Mouse (Mus musculus): ENCODE data around the gene Ddc. TPM values are rescaled to one million over a fixed set of nuclear protein-coding genes. Genes with fewer than 3 reads are reported as not detected.
A peak's percentile ranks its signal among the peaks of the same experiment; 100 is the strongest.

Gene Ddc
- polyA plus RNA-seq, 1 experiment: 0.78 TPM

DNA sequence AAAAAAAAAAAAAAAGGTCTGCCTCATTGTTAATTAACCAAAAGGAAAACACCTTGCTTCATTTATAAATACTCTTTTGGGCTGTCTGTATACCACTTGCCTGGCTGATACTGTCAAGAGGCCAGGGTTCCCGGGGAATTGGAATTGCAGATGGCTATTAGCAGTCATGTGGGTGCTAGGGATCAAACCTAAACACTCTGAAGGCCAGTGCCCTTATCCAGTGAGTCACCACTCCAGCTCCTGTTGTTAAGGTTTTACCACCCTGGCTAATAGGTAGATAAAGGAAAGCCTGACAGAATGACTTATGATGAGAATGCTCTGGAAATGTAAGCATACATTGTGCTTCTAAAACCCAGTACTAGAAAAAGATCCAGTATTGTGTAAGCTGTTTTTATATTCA is 103.3 kb downstream of the Ddc start:
- Histone ChIP-seq H3K27ac (ENCODE audit: control insufficient read depth, insufficient read depth, low read length) (no peak overlapping the region), H3K4me3 (ENCODE audit: control insufficient read depth, insufficient read depth, low read length) (no peak overlapping the region), H3K4me1 (replicated peaks; ENCODE audit: control insufficient read depth, insufficient read depth, low read length) (no peaks in the 10 kb centered on the region), H3K27me3 (ENCODE audit: control insufficient read depth, insufficient read depth, low read length) (no peaks in the 10 kb centered on the region), H3K36me3 (ENCODE audit: control insufficient read depth, insufficient read depth, low read length) (no peaks in the 10 kb centered on the region; the same call in 1 of the 2 replicates)
- DNase-seq: no peak
- 100% methylated on average over 1 of the region's 1 CpGs for WGBS
- TF ChIP-seq POLR2A (IDR thresholded peaks at IDR 0.05; ENCODE audit: control insufficient read depth, extremely low read depth, insufficient read depth, low read length, poor library complexity) (no peak), CTCF (IDR thresholded peaks at IDR 0.05; ENCODE audit: borderline replicate concordance, control insufficient read depth, extremely low read depth, insufficient read depth, low read length, poor library complexity) (no peak)

DNA sequence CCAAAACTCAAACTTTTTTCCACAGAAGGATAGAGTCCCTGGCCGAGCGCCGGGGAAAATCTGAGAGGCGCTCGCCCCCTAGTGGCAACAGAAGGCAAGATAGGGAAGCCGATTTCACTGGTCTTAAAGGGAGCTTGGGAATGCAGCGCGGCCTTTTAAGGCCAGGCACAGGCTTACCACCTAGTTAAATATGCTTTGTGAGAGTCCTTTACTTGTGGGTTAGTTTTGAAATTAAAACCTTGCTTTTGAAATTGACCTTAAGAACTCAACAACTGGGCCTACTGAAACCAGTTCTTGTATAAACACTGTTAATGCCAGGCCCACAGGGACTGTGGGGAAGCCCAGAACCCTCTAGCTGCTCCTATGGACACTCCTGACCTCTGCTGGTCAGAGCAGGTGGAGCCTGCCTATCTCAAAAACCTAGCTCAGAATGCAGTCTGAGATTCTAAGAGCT is 109.4 kb downstream of the Ddc start:
- Histone ChIP-seq H3K27me3 (ENCODE audit: control insufficient read depth, insufficient read depth, low read length) (no peaks in the 10 kb centered on the region), H3K4me3 (ENCODE audit: control insufficient read depth, insufficient read depth, low read length) (no peak overlapping the region), H3K27ac (ENCODE audit: control insufficient read depth, insufficient read depth, low read length) (no peak overlapping the region), H3K36me3 (ENCODE audit: control insufficient read depth, insufficient read depth, low read length) (no peaks in the 10 kb centered on the region), H3K4me1 (replicated peaks; ENCODE audit: control insufficient read depth, insufficient read depth, low read length) (no peaks in the 10 kb centered on the region)
- TF ChIP-seq POLR2A (IDR thresholded peaks at IDR 0.05; ENCODE audit: control insufficient read depth, extremely low read depth, insufficient read depth, low read length, poor library complexity): no peak
- TF ChIP-seq CTCF (IDR thresholded peaks at IDR 0.05; ENCODE audit: borderline replicate concordance, control insufficient read depth, extremely low read depth, insufficient read depth, low read length, poor library complexity): peak; percentile 80; the same call in 1 of the 2 replicates
- peak; percentile 77 for DNase-seq
- WGBS: 2% methylated on average over 8 of the region's 8 CpGs

DNA sequence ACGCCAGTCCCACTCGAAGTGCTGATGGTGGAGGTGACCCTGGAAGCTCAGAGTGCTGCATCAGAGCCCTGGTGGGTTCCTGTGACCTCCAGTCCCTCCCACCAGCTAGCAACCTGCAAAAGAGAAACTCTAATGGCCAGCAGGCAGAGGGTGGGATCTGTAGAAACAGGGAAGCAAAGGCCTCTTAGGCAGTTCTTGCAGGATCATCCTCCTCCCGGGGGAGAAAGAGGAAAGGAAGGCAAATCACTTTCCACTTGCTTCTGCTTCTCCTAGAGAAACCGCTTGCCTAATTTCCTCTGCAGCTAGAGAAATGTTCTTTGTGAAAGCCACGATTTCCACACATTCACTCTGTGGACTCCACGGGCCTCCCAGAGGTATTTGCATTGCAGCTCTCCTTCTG is 112.5 kb downstream of the Ddc start:
- DNase-seq: no peak
- WGBS: 54% methylated on average over 6 of the region's 6 CpGs
- no peak overlapping the region for H3K4me3 ChIP-seq (ENCODE audit: control insufficient read depth, insufficient read depth, low read length)
- H3K4me1 ChIP-seq (replicated peaks; ENCODE audit: control insufficient read depth, insufficient read depth, low read length): no peaks in the 10 kb centered on the region
- no peaks in the 10 kb centered on the region for H3K36me3 ChIP-seq (ENCODE audit: control insufficient read depth, insufficient read depth, low read length)
- no peak overlapping the region for H3K27ac ChIP-seq (ENCODE audit: control insufficient read depth, insufficient read depth, low read length)
- TF ChIP-seq CTCF (IDR thresholded peaks at IDR 0.05; ENCODE audit: borderline replicate concordance, control insufficient read depth, extremely low read depth, insufficient read depth, low read length, poor library complexity): no peak
- TF ChIP-seq POLR2A (IDR thresholded peaks at IDR 0.05; ENCODE audit: control insufficient read depth, extremely low read depth, insufficient read depth, low read length, poor library complexity): no peak
- no peaks in the 10 kb centered on the region for H3K27me3 ChIP-seq (ENCODE audit: control insufficient read depth, insufficient read depth, low read length)

DNA sequence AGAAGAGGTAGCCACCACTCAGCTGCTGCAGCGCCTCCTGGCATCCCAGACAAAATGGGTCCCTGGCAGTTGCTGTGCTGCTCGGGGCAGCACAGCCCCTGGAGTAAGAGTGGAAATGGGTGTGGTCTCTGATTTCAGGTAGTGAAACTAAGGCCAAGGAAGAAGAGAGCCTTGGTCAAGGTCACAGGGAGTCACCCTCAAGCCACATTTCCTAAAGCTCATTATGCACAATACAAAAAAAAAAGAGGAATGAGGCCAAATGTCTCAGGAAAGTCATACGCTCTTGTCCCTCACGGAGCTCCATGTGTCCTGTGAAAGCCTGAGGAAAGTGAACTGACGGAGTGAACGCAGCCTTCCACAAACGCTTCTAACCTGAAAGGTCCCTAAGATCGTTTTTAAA is 116.2 kb downstream of the Ddc start:
- Histone ChIP-seq H3K4me1 (replicated peaks; ENCODE audit: control insufficient read depth, insufficient read depth, low read length) (no peaks in the 10 kb centered on the region), H3K36me3 (ENCODE audit: control insufficient read depth, insufficient read depth, low read length) (no peaks in the 10 kb centered on the region), H3K27me3 (ENCODE audit: control insufficient read depth, insufficient read depth, low read length) (no peaks in the 10 kb centered on the region), H3K27ac (ENCODE audit: control insufficient read depth, insufficient read depth, low read length) (no peak overlapping the region), H3K4me3 (ENCODE audit: control insufficient read depth, insufficient read depth, low read length) (no peak overlapping the region)
- WGBS: 88% methylated on average over 8 of the region's 8 CpGs
- DNase-seq: no peak
- TF ChIP-seq CTCF (IDR thresholded peaks at IDR 0.05; ENCODE audit: borderline replicate concordance, control insufficient read depth, extremely low read depth, insufficient read depth, low read length, poor library complexity) (no peak), POLR2A (IDR thresholded peaks at IDR 0.05; ENCODE audit: control insufficient read depth, extremely low read depth, insufficient read depth, low read length, poor library complexity) (no peak)

DNA sequence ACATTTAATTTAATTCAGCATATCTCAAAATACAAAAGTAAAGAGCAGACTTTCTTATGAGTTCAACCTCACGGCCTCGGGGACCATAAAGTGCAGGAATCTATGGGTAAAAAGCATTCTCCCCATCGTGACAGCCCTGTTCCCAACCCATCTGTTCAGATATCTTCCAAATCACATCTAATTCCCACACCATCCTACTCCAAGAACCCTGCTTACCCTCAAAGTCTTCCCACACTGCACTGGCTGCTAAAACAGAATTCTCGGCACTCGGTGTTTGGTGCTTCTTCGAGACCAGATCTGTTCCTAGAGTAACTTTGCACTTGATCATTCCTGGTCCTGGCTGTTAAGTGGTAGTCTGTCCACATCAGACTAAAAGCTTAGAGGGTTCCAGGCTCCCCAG is 119.6 kb downstream of the Ddc start:
- Histone ChIP-seq H3K4me1 (replicated peaks; ENCODE audit: control insufficient read depth, insufficient read depth, low read length) (no peaks in the 10 kb centered on the region), H3K4me3 (ENCODE audit: control insufficient read depth, insufficient read depth, low read length) (no peak overlapping the region), H3K27ac (ENCODE audit: control insufficient read depth, insufficient read depth, low read length) (no peak overlapping the region), H3K27me3 (ENCODE audit: control insufficient read depth, insufficient read depth, low read length) (no peaks in the 10 kb centered on the region), H3K36me3 (ENCODE audit: control insufficient read depth, insufficient read depth, low read length) (peaks cover 2% of the 10 kb centered on the region; the same call in 1 of the 2 replicates)
- WGBS: 97% methylated on average over 6 of the region's 6 CpGs
- no peak for DNase-seq
- TF ChIP-seq POLR2A (IDR thresholded peaks at IDR 0.05; ENCODE audit: control insufficient read depth, extremely low read depth, insufficient read depth, low read length, poor library complexity) (no peak), CTCF (IDR thresholded peaks at IDR 0.05; ENCODE audit: borderline replicate concordance, control insufficient read depth, extremely low read depth, insufficient read depth, low read length, poor library complexity) (no peak)

DNA sequence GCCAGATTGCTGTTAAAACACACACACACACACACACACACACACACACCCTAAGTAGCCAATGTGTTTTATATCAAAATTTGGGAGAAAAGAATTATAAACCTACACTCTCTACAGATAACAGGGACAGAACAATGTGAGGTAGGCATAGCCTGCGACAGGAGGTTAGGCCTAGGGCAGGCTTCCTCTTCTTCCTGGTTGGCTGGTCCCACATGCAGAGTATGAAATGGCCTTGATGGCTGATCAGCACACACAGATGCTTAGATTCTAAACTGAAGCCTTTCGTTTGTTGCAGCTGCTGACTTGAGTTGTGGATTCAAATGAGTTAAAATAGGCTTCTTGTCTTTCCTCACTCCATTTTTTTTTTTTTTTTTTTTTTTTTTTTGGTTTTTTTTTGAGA is 120.1 kb downstream of the Ddc start:
- Histone ChIP-seq H3K4me1 (replicated peaks; ENCODE audit: control insufficient read depth, insufficient read depth, low read length) (no peaks in the 10 kb centered on the region), H3K36me3 (ENCODE audit: control insufficient read depth, insufficient read depth, low read length) (peaks cover 7% of the 10 kb centered on the region; the same call in 1 of the 2 replicates), H3K27me3 (ENCODE audit: control insufficient read depth, insufficient read depth, low read length) (no peaks in the 10 kb centered on the region), H3K4me3 (ENCODE audit: control insufficient read depth, insufficient read depth, low read length) (no peak overlapping the region), H3K27ac (ENCODE audit: control insufficient read depth, insufficient read depth, low read length) (no peak overlapping the region)
- DNase-seq: no peak
- WGBS: 87% methylated on average over 2 of the region's 2 CpGs
- TF ChIP-seq CTCF (IDR thresholded peaks at IDR 0.05; ENCODE audit: borderline replicate concordance, control insufficient read depth, extremely low read depth, insufficient read depth, low read length, poor library complexity) (no peak), POLR2A (IDR thresholded peaks at IDR 0.05; ENCODE audit: control insufficient read depth, extremely low read depth, insufficient read depth, low read length, poor library complexity) (no peak)

DNA sequence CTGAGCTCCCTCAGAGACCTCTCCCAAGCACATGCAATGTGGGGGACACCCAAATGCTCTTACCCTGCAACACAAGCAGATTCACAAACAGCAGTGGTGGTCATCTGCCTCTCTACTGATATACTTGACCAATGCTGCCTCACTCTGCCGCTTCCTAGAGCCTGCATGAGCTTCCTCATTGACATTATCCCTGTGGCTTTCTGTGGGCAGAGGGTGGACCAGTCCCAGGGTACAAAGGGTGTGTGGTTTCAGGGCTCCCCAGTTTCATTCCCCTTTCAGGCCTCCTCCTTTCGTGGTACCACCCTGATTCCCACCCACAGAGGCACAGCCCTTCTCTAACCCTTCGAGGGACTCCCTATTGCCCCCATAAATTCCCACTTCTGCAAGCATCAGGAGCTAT is 120.7 kb downstream of the Ddc start:
- WGBS: 55% methylated on average over 3 of the region's 3 CpGs
- Histone ChIP-seq H3K4me3 (ENCODE audit: control insufficient read depth, insufficient read depth, low read length) (no peak overlapping the region), H3K4me1 (replicated peaks; ENCODE audit: control insufficient read depth, insufficient read depth, low read length) (no peaks in the 10 kb centered on the region), H3K36me3 (ENCODE audit: control insufficient read depth, insufficient read depth, low read length) (peaks cover 11% of the 10 kb centered on the region; the same call in 1 of the 2 replicates), H3K27ac (ENCODE audit: control insufficient read depth, insufficient read depth, low read length) (no peak overlapping the region), H3K27me3 (ENCODE audit: control insufficient read depth, insufficient read depth, low read length) (no peaks in the 10 kb centered on the region)
- no peak for DNase-seq
- TF ChIP-seq POLR2A (IDR thresholded peaks at IDR 0.05; ENCODE audit: control insufficient read depth, extremely low read depth, insufficient read depth, low read length, poor library complexity) (no peak), CTCF (IDR thresholded peaks at IDR 0.05; ENCODE audit: borderline replicate concordance, control insufficient read depth, extremely low read depth, insufficient read depth, low read length, poor library complexity) (no peak)
